Mouse (Mus musculus): ENCODE results near the gene Tnni2. TPM values are rescaled to one million over a fixed set of nuclear protein-coding genes. Genes with fewer than 3 reads are reported as not detected.
A peak's percentile ranks its signal among the peaks of the same experiment; 100 is the strongest.

Tnni2 gene
- polyA plus RNA-seq, 1 experiment from 2014 or later: 46.1 TPM

DNA sequence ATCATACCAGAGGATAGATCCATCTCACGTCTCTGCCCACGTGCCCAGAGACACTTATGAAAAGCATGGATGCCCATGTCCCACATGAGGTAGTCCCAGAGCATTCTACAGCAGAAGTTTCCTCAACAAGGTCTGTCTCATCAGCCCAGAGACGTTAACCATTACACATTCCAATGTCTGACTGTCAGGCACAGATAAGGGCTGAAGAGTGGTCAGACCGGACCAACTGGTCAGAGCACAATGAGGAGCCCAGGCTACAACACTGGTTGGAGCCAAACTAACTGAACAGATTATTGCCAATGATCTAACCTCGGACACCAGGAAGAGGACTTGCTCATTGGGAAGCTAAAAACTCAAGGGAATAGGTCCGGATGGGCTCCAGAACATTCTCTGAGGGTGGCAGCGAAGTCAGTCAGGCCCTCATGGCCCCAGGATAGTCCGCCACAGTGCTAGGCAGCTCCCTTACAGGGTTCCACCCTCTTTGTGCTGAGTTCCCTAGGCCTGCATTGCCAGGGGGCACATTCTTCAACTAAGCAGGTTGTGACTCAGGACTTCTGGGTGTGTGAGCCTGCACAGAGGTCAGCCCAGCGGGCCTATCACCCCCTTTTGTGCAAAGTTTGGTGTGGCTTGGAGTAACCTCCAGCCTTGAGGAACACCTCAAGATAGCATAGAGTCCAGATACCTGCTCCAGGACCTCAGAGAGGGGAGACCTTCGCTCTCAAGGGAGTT lies 7.3 kb upstream of the Tnni2 start, which contains the start of gene Syt8:
Gene Syt8, plus strand, starts transcription at position 714 of the 729 bp plus-strand sequence.
- no peaks in the 10 kb centered on the region for H3K36me3 ChIP-seq (ENCODE audit: control insufficient read depth, insufficient read depth, low read length)
- H3K4me3 ChIP-seq (ENCODE audit: low read depth, low read length): no peak within 1 kb of the TSS
- H3K9me3 ChIP-seq (replicated peaks; ENCODE audit: control insufficient read depth, low read length): no peaks in the 10 kb centered on the region
- H3K27me3 ChIP-seq (ENCODE audit: control insufficient read depth, insufficient read depth, low read length): no peaks in the 10 kb centered on the region
- peak within 1 kb of the TSS; percentile 48; the same call in 1 of the 2 replicates for H3K9ac ChIP-seq (ENCODE audit: low read depth, low read length)
- 61% methylated on average over 10 of the region's 10 CpGs for WGBS (ENCODE audit: insufficient replicate concordance)
- no peak within 1 kb of the TSS for H3K4me2 ChIP-seq
- H3K4me1 ChIP-seq (ENCODE audit: control insufficient read depth, insufficient read depth, low read length): peaks cover 24% of the 10 kb centered on the region
- no peak for ATAC-seq (replicated peaks; ENCODE audit: insufficient number of reproducible peaks, low FRiP score, low TSS enrichment)
- H3K27ac ChIP-seq (ENCODE audit: low read depth, low read length): 0 out of 2 replicates have a peak within 1 kb of the TSS, but pooled peaks have one; percentile 47

DNA sequence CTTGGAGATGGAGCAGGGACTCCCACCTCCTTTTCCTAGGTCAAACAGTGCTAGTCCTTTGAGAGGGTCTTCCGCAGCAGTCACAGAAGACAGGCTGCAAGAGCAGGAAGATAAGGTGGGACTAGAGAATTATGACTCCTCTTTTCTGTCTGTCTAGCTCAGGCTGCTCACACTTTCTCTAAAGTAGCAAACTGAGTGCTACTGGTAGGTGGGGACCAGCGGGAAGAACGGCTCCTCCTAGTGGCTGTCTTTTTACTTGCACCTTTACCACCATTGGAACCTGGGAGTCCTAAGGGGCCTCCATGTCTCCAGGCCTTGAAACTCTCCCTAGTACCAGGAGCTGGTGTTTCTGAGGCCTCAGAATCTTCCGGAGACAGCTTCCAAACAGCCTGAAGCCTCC lies 6.1 kb upstream of the Tnni2 start:
- Histone ChIP-seq H3K27me3 (ENCODE audit: control insufficient read depth, insufficient read depth, low read length) (no peaks in the 10 kb centered on the region), H3K4me2 (no peak overlapping the region), H3K4me1 (ENCODE audit: control insufficient read depth, insufficient read depth, low read length) (peaks cover 18% of the 10 kb centered on the region), H3K9ac (ENCODE audit: low read depth, low read length) (no peak overlapping the region), H3K36me3 (ENCODE audit: control insufficient read depth, insufficient read depth, low read length) (no peaks in the 10 kb centered on the region), H3K4me3 (ENCODE audit: low read depth, low read length) (no peak overlapping the region), H3K27ac (ENCODE audit: low read depth, low read length) (no peak overlapping the region), H3K9me3 (replicated peaks; ENCODE audit: control insufficient read depth, low read length) (no peaks in the 10 kb centered on the region)
- no peak for ATAC-seq (replicated peaks; ENCODE audit: insufficient number of reproducible peaks, low FRiP score, low TSS enrichment)
- 23% methylated on average over 4 of the region's 4 CpGs for WGBS (ENCODE audit: insufficient replicate concordance)

DNA sequence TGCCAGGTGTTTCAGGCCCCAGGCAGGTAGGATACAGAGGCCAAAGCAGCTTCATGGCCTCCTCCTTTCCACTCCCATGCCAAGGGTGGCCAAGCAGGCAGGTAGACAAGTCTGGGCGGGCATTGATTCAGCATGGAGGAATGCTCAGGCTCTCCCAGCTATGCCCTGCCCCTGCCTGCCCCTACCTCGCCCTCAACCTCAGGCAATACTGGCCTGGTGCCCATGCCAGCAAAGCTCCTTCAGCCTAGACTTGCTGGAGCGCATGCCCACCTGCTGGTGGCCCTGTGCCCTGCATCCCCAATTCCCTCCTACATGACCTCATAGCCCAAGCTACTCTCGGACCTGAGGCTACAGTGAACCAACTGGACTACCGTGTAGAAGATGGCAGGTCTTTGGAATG lies 4.3 kb upstream of the Tnni2 start:
- 80% methylated on average over 5 of the region's 5 CpGs for WGBS (ENCODE audit: insufficient replicate concordance)
- ATAC-seq (replicated peaks; ENCODE audit: insufficient number of reproducible peaks, low FRiP score, low TSS enrichment): no peak
- no peak overlapping the region for H3K4me2 ChIP-seq
- no peaks in the 10 kb centered on the region for H3K9me3 ChIP-seq (replicated peaks; ENCODE audit: control insufficient read depth, low read length)
- H3K4me1 ChIP-seq (ENCODE audit: control insufficient read depth, insufficient read depth, low read length): peaks cover 30% of the 10 kb centered on the region
- no peak overlapping the region for H3K9ac ChIP-seq (ENCODE audit: low read depth, low read length)
- no peak overlapping the region for H3K4me3 ChIP-seq (ENCODE audit: low read depth, low read length)
- H3K27ac ChIP-seq (ENCODE audit: low read depth, low read length): no peak overlapping the region
- H3K36me3 ChIP-seq (ENCODE audit: control insufficient read depth, insufficient read depth, low read length): no peaks in the 10 kb centered on the region
- H3K27me3 ChIP-seq (ENCODE audit: control insufficient read depth, insufficient read depth, low read length): no peaks in the 10 kb centered on the region

DNA sequence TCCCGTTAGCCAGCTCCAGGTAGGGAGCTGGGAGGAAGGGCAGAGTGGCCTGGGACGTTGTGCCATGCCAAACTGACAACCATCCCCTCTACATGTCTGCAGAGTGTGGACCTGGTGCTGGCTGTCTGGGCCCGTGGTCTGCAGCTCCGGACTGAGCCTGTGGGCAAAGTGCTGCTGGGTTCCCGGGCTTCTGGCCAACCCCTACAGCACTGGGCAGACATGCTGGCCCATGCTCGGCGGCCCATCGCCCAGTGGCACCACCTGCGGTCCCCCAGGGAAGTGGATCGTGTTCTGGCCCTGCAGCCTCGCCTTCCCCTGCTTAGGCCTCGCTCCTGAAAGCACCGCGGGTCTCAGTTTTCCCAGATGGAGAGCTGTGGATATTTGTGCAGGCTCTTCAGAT lies 1.6 kb upstream of the Tnni2 start:
- H3K4me1 ChIP-seq (ENCODE audit: control insufficient read depth, insufficient read depth, low read length): peaks cover 18% of the 10 kb centered on the region
- H3K4me3 ChIP-seq (ENCODE audit: low read depth, low read length): no peak overlapping the region
- no peak overlapping the region for H3K4me2 ChIP-seq
- no peaks in the 10 kb centered on the region for H3K27me3 ChIP-seq (ENCODE audit: control insufficient read depth, insufficient read depth, low read length)
- WGBS (ENCODE audit: insufficient replicate concordance): 79% methylated on average over 14 of the region's 14 CpGs
- H3K27ac ChIP-seq (ENCODE audit: low read depth, low read length): peak overlapping the region; percentile 77; the same call in 1 of the 2 replicates
- 0 out of 2 replicates have a peak overlapping the region, but pooled peaks have one; percentile 58 for H3K9ac ChIP-seq (ENCODE audit: low read depth, low read length)
- no peaks in the 10 kb centered on the region for H3K9me3 ChIP-seq (replicated peaks; ENCODE audit: control insufficient read depth, low read length)
- no peaks in the 10 kb centered on the region for H3K36me3 ChIP-seq (ENCODE audit: control insufficient read depth, insufficient read depth, low read length)
- no peak for ATAC-seq (replicated peaks; ENCODE audit: insufficient number of reproducible peaks, low FRiP score, low TSS enrichment)

DNA sequence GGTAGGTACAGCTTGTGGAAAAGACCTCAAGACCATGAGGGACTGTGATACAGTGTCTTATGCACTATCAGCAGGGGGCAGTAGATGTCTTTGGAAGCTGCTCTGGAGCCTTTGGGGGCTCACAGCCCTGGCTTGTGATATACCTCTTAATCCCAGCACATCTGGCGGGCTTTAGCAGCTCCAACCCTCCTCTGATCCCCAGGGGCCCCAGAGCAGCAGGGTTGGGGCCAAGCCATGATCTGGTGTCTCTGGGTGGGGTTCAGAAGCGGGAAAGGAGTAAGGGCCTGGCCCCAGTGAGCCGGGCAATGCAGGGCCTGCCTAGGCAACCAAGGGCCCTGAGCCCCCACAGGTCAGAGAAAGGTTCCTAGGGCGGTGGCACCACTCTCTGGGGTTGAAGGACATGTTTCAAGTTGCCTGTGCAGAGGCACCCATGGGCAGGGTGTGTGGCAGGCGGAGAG lies 922 bp upstream of the Tnni2 start:
- H3K36me3 ChIP-seq (ENCODE audit: control insufficient read depth, insufficient read depth, low read length): no peaks in the 10 kb centered on the region
- peaks cover 18% of the 10 kb centered on the region for H3K4me1 ChIP-seq (ENCODE audit: control insufficient read depth, insufficient read depth, low read length)
- no peaks in the 10 kb centered on the region for H3K9me3 ChIP-seq (replicated peaks; ENCODE audit: control insufficient read depth, low read length)
- no peak overlapping the region for H3K4me3 ChIP-seq (ENCODE audit: low read depth, low read length)
- no peak overlapping the region for H3K4me2 ChIP-seq
- 42% methylated on average over 5 of the region's 5 CpGs for WGBS (ENCODE audit: insufficient replicate concordance)
- H3K27me3 ChIP-seq (ENCODE audit: control insufficient read depth, insufficient read depth, low read length): no peaks in the 10 kb centered on the region
- peak overlapping the region; percentile 77 for H3K27ac ChIP-seq (ENCODE audit: low read depth, low read length)
- peak; percentile 64; the same call in 1 of the 2 replicates for ATAC-seq (replicated peaks; ENCODE audit: insufficient number of reproducible peaks, low FRiP score, low TSS enrichment)
- peak overlapping the region; percentile 58; the same call in 1 of the 2 replicates for H3K9ac ChIP-seq (ENCODE audit: low read depth, low read length)

DNA sequence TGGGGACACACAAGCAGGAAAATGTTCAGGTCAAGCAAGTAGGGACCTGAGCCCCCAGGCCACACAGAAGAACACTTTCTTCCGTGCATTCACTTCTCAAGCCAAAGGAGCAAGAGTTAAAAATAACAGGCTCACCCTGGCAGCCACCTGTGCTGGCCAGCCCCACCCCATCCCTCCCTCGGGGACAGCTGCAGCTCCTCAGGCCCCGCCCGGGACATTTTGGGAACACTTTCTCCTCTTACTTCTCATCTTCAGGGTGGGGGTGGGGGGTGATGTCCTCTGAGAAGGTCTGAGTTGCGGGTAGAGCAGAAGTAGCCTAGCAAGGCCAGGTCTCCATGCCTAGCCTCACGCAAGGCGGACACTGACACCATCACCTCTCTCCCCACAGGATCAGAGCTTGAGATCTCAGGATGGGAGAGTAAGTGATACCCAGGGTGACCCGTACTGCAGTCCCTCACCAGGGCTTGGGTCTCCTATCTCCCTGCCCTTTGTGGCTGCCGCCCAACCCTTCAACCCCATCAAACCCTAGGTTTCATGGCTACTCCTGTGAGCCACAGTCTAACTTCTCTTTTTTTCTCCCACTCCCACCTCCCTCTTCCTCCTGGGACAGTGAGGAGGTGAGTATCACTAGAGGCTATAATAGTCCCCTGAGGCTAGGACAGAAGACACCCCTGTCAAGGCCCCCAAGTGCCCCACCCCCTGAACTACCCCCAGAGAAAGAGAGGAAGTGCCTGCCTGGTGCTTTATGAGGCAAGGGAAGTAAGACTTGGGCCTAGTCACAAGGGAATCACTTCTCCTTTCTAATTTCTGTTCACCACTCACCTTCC lies 686 bp downstream of the Tnni2 start:
- WGBS (ENCODE audit: insufficient replicate concordance): 60% methylated on average over 9 of the region's 9 CpGs
- Histone ChIP-seq H3K4me1 (ENCODE audit: control insufficient read depth, insufficient read depth, low read length) (peaks cover 18% of the 10 kb centered on the region), H3K9me3 (replicated peaks; ENCODE audit: control insufficient read depth, low read length) (no peaks in the 10 kb centered on the region), H3K4me3 (ENCODE audit: low read depth, low read length) (no peak overlapping the region), H3K27me3 (ENCODE audit: control insufficient read depth, insufficient read depth, low read length) (no peaks in the 10 kb centered on the region), H3K9ac (ENCODE audit: low read depth, low read length) (no peak overlapping the region), H3K36me3 (ENCODE audit: control insufficient read depth, insufficient read depth, low read length) (no peaks in the 10 kb centered on the region), H3K4me2 (no peak overlapping the region), H3K27ac (ENCODE audit: low read depth, low read length) (0 out of 2 replicates have a peak overlapping the region, but pooled peaks have one; percentile 30)
- ATAC-seq (replicated peaks; ENCODE audit: insufficient number of reproducible peaks, low FRiP score, low TSS enrichment): no peak

DNA sequence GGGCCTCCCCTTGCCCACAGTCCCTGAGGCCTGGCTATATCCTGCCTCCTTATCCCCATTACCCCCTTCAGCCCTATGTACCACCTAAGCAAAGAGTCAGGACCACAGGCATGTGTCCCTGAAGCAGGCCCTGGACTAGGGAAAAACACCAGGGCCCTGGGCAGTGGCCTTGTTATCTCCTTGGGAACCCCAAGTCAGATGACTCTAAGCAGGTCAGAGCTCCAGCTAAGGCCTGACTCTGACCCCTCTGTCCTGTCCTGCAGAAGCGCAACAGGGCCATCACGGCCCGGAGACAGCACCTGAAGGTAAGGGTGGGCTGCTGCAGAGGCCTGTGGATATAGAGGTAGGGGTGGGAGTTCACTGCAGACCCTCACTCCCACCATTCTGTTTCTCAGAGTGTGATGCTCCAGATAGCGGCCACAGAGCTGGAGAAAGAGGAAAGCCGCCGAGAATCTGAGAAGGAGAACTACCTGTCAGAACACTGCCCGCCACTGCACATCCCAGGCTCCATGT lies 1.4 kb downstream of the Tnni2 start:
- ATAC-seq (replicated peaks; ENCODE audit: insufficient number of reproducible peaks, low FRiP score, low TSS enrichment): no peak
- Histone ChIP-seq H3K4me2 (no peak overlapping the region), H3K9ac (ENCODE audit: low read depth, low read length) (no peak overlapping the region), H3K27me3 (ENCODE audit: control insufficient read depth, insufficient read depth, low read length) (no peaks in the 10 kb centered on the region), H3K9me3 (replicated peaks; ENCODE audit: control insufficient read depth, low read length) (no peaks in the 10 kb centered on the region), H3K36me3 (ENCODE audit: control insufficient read depth, insufficient read depth, low read length) (no peaks in the 10 kb centered on the region), H3K27ac (ENCODE audit: low read depth, low read length) (no peak overlapping the region), H3K4me1 (ENCODE audit: control insufficient read depth, insufficient read depth, low read length) (peaks cover 18% of the 10 kb centered on the region), H3K4me3 (ENCODE audit: low read depth, low read length) (no peak overlapping the region)
- 84% methylated on average over 7 of the region's 7 CpGs for WGBS (ENCODE audit: insufficient replicate concordance)

DNA sequence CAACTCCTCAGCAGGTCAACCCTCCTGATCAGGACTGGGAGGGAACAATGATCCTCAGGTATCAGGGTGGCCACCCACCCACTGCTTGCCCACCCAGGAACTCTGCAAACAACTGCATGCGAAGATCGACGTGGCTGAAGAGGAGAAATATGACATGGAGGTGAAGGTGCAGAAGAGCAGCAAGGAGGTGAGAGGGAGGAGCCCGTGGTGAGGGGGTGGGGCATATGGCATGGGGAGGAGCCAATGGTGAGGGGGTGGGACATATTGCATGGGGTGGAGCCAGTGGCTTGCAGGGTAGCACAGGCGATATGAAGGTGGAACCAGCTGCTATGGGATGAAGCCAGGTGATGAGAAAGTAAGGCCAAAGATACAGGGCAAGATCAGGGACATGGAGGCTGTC lies 1.9 kb downstream of the Tnni2 start:
- Histone ChIP-seq H3K9ac (ENCODE audit: low read depth, low read length) (no peak overlapping the region), H3K4me2 (no peak overlapping the region), H3K4me3 (ENCODE audit: low read depth, low read length) (no peak overlapping the region), H3K27ac (ENCODE audit: low read depth, low read length) (no peak overlapping the region), H3K36me3 (ENCODE audit: control insufficient read depth, insufficient read depth, low read length) (no peaks in the 10 kb centered on the region), H3K27me3 (ENCODE audit: control insufficient read depth, insufficient read depth, low read length) (no peaks in the 10 kb centered on the region), H3K9me3 (replicated peaks; ENCODE audit: control insufficient read depth, low read length) (no peaks in the 10 kb centered on the region), H3K4me1 (ENCODE audit: control insufficient read depth, insufficient read depth, low read length) (peaks cover 18% of the 10 kb centered on the region)
- ATAC-seq (replicated peaks; ENCODE audit: insufficient number of reproducible peaks, low FRiP score, low TSS enrichment): no peak
- WGBS (ENCODE audit: insufficient replicate concordance): 88% methylated on average over 5 of the region's 5 CpGs
